Mouse (Mus musculus): ENCODE measurements at regions not wholly inside any gene's neighbourhood (a gene's known extent, or its start where the extent isn't known, plus 50 kb on each side); places are given as distances from the start of the nearest gene placed in this dataset.

DNA sequence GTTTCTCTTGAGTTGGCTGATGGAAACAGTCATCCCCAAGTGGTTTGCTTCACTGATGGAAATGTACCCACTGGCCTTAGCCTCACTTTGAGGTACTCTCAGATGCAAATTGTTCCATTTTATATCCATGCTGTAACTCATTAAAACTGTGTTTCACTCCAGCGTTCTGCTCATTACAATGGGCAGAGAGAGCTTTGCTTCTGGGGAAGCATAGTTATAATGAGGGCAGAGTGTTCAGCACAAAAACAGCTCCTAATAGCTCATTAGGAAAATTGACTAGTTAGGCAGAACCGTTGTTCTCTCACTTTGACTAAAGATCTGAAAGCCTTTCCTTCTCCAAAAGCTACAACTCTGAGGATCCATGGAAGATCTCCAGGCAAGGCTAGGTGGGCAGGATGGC lies 771.2 kb downstream of the Ntrk3 start:
- DNase-seq: no peak

- no peak for DNase-seq
Measured at GRCm38 (mm10) chr7:77933366-77933765, 804.4 kb downstream of the Ntrk3 start.

DNA sequence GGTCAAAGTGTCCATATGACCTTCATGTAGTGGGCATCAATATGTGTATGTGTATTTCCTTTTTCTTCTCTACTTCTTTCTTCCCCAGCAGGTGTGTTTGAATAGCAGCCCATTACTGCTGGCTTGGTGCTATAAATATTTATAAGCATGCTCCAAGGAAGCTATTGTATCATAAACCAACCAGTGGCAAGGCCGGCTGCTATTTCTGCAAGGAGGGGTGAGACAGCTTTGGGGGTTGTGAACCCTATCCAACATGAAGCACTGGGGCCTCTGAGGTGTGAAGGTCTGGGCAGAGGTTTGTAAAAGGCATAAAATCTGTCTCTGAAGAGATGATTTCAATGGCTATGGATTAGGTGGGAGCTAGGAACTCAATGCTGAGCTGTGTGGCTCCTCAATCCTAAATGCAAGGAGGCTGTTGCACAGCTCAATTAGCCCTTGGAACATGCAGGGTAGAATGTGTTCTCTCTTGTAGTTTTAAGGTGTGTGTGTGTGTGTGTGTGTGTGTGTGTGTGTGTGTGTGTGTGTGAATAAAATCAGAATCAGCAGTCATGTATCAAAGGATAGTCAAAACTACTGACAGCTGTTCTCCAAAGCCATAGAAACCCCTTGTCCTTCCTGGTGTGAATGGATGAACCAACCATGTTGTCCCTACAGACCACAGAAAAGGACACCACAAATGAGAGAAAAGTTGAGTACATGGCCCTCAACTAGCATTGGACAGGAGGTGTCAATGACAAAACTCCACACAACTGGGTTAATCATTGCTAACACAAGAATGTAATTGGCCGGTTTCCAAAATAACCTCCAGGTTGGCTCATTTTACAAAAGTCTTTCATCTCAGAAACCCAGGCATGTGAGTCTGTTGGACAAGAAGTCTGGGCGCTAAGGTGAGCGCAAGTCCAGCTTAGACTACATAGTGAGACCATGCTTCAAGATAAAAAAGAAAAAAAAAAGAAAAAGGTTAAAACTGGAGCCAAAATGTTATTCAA lies 809.0 kb downstream of the Ntrk3 start:
- DNase-seq: peak; percentile 5

- no peak for DNase-seq
Measured at GRCm38 (mm10) chr7:77899231-77899630, 838.6 kb downstream of the Ntrk3 start.

DNA sequence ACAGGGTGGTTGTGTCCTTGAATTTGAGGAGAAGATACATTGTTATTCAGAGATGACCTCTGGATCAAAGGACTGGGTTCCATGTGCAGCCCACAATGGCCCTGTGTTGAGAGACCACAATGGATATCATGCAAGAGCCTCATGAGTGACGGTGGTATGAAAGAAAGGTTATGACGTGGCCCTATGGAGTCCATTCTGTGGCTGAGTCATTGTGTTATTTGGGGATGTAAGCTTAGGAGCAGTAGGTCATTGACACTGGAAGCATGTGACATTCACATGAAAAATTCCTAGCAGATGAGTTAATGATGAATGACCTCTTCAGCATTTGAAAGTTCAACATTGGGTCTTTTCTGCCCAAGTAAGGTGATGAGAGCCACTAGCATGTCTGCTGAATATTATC lies 849.3 kb downstream of the Ntrk3 start:
- DNase-seq: no peak

GRCm38 (mm10) chr7:77882605-77883354 lies 855.0 kb downstream of the Ntrk3 start:
- DNase-seq: no peak

- no peak for DNase-seq
Measured at GRCm38 (mm10) chr7:77867518-77867917, 870.3 kb downstream of the Ntrk3 start.

DNA sequence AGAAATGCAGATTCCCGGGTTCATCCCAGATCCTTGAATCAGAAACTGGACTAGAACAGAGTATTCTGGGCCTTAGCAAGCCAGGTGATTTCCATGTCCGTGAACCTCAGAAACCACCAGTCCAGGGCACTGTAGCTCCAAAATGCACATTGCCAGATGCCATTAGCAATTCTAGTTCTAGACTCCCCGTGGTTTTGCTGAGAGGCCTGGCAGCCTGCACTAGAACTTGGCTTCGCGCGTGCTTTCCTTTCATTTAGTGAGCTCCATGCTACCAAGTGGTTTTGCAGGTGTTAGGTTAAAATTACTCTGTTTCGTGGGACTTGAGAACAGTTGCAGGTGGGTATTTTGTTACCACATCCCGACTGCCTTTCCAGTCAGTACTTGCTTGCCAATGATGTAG lies 876.0 kb downstream of the Ntrk3 start:
- no peak for DNase-seq

DNA sequence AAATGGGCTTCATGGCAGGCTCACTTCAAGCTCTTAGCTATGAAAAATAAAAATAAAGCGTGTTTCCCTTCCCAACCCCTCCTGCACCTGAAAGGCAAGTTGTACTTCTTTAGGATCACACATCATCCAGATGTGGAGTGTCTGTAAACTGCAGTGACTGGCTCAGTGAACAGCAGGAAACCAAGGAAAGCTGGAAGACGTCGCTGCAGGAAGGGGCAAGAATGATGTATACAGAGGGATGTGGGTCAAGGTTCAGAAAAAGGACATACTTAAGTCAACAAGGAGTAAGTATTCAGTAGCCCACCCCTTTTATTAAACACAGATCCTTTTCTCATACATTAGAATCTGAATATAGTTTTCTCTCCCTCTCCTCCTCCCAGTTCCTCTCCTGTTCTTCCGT lies 879.4 kb downstream of the Ntrk3 start:
- DNase-seq: peak; percentile 30

DNA sequence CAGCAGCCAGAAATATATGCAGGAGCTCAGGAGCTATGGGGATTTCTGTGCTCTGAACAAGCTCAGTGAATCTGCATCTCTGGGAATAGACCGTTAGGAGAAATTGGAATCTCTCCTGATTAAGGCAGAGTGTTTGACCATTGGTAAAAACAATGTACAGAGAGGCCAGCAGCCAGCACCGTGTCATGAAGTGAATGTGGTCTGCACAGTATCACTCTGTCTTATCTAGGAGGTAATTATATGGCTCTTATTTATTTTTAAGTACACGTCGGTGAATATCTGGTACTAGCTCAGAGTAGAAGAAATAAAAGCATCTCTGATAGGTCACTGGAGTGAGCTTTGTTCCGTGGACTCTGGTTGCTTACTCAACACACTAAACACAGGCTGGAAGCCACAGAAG lies 879.8 kb downstream of the Ntrk3 start:
- DNase-seq: no peak

GRCm38 (mm10) chr7:77855653-77856239 lies 882.1 kb downstream of the Ntrk3 start:
- DNase-seq: no peak

DNA sequence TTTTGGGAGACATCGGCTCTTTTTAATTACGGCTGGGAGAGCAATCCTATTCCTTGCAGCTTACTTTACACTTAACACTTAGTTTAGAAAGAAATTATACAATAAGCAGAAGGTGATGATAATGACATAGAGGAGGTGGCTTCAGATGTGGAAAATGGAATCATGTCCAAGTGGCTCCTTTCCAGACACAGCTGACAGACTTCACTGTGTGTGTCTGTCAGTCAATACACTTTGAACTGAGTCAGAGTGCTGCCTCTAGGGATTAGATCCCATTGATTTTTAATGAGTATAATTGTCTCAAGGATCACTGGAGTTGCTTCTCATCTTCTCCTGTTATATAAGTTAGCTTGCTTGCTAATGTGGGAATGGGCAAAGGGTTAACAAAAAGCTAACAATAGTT lies 882.7 kb downstream of the Ntrk3 start:
- DNase-seq: no peak

GRCm38 (mm10) chr7:77824261-77824959 lies 913.4 kb downstream of the Ntrk3 start:
- DNase-seq: no peak

GRCm38 (mm10) chr7:77812052-77812903 lies 925.5 kb downstream of the Ntrk3 start:
- peak; percentile 75 for DNase-seq

DNA sequence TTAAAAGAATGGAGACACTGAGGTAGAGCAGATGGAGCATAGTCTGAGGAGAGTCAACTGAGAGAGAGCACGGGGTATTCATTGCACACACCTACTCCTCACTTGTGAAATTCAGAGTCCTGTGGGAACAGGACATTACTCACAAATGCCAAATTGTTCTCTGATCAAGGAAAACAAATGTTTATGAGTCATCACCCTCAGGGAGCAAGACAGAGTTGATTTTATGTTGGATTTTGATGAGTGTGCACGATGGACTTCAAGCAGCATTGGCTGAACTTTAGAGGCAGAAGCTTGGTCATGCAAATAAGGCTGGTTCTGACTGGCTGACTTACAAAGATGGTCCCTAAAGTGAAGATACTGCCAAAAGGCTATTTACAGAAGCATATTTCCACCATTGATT lies 951.0 kb downstream of the Ntrk3 start:
- DNase-seq: no peak

GRCm38 (mm10) chr7:77771711-77772449 lies 965.9 kb downstream of the Ntrk3 start:
- peak; percentile 50 for DNase-seq

GRCm38 (mm10) chr7:77738996-77739765 lies 998.6 kb downstream of the Ntrk3 start:
- no peak for DNase-seq

All from embryo, embryonic 11 days (tissue).